Mouse (Mus musculus) bone marrow, adult 2 months (tissue): Measurements from ENCODE around the gene Daam2.

Source experiments
- CTCF ChIP-seq: fragments of 200-500 bp; IDR thresholded peaks from 2 replicates; pipeline ENCODE4 v1.5.1; 2011; ENCODE audit warnings: low read length, control low read depth; ENCODE audit not compliant: control insufficient read depth, insufficient read depth
- POLR2A ChIP-seq: fragments of 200-500 bp; IDR thresholded peaks from 2 replicates; pipeline ENCODE4 v1.6.1; 2011; ENCODE audit warnings: low read depth, mild to moderate bottlenecking, control low read depth, low read length, borderline replicate concordance; ENCODE audit not compliant: control insufficient read depth

DNA sequence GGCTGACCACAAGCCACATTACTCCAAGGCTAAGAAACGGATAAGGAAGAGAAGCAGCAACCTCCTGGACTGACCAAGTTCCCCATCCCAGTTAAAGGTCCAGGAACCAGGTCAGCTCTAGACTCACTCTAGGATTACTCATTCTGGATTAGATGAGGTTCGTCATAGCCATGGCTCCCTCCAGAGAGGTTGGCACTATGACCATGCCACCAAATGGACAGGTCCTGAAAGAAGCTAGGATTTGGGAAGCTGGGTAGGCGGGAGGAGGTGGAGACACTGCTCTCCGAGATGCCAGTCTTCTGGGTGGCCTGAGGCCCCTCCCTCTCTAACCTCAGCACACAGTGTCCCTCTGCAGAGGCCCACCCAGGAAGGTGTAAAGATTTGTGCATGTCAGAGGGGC is 38.2 kb downstream of the Daam2 start:
- TF ChIP-seq POLR2A: no peak
- TF ChIP-seq CTCF: no peak
